Mouse (Mus musculus) G1E (cell line): Measurements from ENCODE around the gene Lclat1.

Experiments
- CTCF ChIP-seq: IDR thresholded peaks from 2 replicates; pipeline ENCODE4 v1.5.1; 2012; ENCODE audit warnings: low read depth, low read length, inconsistent platforms, mixed read lengths
- GATA1 ChIP-seq: IDR thresholded peaks from 2 replicates; pipeline ENCODE4 v1.6.1; 2012; ENCODE audit warnings: borderline replicate concordance, low read length, inconsistent platforms, mixed read lengths
- GATA2 ChIP-seq: IDR thresholded peaks from 2 replicates; pipeline ENCODE4 v1.6.1; 2012; ENCODE audit warnings: low read depth, low read length, inconsistent platforms, borderline replicate concordance
- POLR2AphosphoS5 ChIP-seq: IDR thresholded peaks from 2 replicates; pipeline ENCODE4 v1.6.1; 2012; ENCODE audit warnings: low read depth, low read length, inconsistent platforms; ENCODE audit not compliant: insufficient replicate concordance
- TAL1 ChIP-seq: conservative IDR thresholded peaks from 2 replicates; pipeline ENCODE4 v1.6.1; 2012; ENCODE audit warnings: low read depth, low read length, inconsistent platforms, mixed read lengths

GRCm38 (mm10) chr17:73258620-73259019 is 150.8 kb downstream of the Lclat1 start:
- TF ChIP-seq CTCF (no peak), TAL1 (no peak), GATA2 (no peak), GATA1 (no peak), POLR2AphosphoS5 (no peak)
